Mouse (Mus musculus) olfactory bulb, adult 2 months (tissue): ENCODE data around the gene Atr.

ENCODE experiments used
- CTCF ChIP-seq: fragments of 200-500 bp; IDR thresholded peaks from 2 replicates; pipeline ENCODE4 v1.5.1; 2012; ENCODE audit warnings: low read depth, mild to moderate bottlenecking, low read length, moderate library complexity; ENCODE audit not compliant: insufficient read depth
- POLR2A ChIP-seq: fragments of 200-500 bp; IDR thresholded peaks from 2 replicates; pipeline ENCODE4 v1.6.1; 2012; ENCODE audit warnings: mild to moderate bottlenecking, low read depth, low read length, moderate library complexity; ENCODE audit not compliant: insufficient read depth

GRCm38 (mm10) chr9:95953658-95954057 is 96.3 kb downstream of the Atr start:
- no peak for TF ChIP-seq CTCF
- no peak for TF ChIP-seq POLR2A
